Mouse (Mus musculus) A20 (cell line): ENCODE results near the gene Bicc1.

Experiments
- DNase-seq: peaks from one replicate; pipeline ENCODE4 v3.0.0-alpha.2; 2011; ENCODE audit warnings: low read depth, low spot score

The Bicc1 gene

DNA sequence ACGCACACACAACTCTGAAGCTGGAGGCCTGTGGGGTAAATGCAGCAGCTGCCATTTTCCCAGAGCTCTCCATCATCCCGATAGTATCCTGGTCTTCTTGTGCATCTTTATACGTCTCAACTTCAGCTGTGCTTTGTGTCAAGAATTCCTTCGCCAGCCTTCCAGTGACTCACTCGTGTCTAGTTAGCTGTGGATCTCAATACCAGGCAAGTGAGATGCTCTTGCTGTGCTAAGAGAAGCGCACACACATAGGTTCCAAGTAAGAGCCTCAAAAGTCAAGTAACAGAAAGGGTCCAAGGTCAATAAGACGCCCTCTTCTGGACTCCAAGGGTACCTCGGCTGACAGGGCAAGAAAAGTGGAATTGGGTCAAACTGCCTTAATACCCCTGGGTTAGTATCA, 37.0 kb downstream of the Bicc1 start:
- DNase-seq, result no peak

DNA sequence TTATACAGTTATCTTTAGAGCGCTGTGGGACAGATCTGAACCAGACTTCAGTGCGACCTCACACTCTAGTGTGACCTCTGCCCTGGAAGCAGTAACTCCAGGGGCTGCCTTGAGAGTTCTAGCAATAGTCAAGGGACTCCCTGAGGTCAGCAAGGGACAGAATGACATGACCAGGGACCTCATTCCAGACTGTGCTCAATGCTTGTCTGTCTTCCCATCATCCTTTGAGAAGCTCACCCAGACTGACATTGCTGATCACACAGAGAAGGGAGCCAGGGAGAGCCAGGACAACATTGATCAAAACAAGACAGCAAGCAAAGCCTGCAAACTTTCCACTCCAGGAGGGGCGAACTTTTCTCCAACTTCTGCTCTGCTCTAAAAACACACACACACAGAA, 38.7 kb downstream of the Bicc1 start:
- no peak for DNase-seq

DNA sequence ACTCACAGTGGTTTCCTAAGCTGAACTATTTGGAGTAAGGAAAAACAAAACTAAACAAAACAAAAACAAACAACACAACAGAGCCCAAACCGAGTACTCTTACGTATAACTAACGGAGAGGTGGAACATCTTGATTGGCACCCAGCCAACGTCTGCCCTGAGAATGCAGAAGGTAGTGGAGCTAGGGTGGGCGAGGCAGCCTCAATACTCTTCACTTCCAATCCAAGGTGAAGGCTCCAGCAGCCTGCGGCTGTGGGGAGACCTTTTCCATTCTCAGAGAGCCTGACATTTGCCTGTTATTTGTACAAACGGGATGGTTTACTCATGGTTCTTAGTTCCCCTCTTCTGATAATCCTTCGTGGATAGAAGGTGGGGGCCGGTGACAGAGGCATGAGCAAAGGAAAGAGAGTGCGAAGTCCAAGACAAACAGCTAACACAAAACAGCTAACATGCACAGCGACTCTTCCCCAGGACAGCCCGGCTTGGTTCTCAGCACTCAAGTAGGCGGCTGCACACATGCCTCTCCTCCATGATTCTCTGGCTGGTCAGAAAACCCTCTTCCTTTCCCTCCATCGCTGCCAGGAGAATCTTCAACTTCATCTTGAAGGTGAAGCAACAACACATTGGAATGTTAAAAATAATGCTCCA, 39.3 kb downstream of the Bicc1 start:
- DNase-seq, result no peak

DNA sequence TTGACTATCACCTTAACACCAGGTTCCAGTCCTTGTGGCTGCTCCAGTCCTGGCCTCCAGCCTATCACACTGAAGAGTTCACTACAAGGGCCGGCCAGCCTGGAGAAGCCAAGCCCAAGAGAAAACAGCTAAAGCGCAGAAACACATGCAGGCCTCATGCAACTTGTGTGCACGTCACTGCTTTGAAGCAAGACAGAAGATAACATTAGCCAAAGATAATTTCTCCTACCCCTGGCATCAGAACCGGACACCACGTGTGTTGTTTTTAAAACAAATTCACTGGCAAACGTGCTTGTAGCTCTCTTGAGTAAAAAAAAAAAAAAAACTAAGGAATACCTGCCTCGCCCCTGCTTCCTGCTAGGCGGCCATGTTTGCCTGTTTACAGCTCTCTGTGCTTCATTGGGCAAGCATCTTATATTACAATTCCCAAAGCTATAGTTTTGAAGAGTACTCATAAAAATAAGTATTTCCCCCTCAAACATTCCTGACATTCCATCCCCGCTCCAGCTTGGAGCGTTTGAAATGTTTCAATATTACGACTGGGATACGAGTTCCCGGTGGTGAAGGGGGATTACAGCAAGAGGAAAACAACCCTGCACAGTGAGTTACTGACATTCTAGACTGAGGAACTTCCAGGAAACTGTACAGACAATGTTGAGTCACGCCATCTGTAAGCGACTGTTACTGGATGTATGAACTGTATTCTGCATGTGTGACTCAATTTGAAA, 40.2 kb downstream of the Bicc1 start:
- DNase-seq, result no peak

DNA sequence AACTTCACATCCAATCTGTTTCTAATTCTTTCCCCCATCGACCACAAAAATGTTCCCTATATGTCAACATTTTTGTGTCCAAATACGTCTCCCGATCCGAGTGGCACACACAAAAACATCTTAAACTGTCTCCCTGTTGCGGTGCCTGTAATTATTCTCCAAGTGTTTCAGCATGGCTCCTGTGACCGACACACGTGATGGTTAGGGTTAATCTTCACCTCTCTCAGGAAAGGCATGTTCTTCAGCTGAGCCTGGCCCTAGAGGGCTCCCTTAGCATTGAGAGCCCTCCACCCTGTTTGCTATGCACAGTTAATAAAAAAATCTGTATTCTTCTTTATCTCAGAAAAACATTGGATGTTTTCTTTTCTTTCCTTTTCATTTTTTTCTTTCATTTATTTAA, 41.7 kb downstream of the Bicc1 start:
- DNase-seq, result no peak

DNA sequence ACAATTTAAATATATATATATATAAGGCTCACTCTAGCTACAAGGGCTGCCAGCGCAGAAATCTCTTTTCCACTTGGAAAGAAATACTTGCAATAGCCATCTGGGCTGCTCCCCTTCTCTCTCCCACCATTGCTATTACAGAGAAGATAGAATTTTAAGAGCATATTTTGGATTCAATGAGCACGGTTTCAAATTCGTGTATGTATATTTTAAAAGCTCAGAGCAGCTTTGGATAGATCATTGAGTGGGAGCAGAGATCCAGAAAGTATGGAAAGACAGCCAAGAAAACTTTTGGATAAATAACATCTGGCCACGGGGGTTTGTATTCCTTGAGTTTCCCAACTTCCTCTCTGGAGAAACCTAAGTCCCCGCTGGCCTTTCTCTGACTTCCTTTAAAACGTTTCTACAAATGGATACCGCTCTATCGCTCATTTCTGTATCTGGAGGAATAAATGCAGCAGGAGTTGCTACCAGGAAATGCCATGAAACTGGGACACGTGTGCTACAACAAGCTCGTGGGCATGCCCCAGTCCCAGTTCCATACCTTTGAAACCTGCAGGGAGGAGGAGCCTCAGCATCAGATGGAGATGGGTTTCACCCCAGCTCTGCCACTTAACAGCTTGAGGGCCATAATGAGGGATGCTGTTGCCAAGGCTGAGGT, 45.1 kb downstream of the Bicc1 start:
- DNase-seq, result no peak

DNA sequence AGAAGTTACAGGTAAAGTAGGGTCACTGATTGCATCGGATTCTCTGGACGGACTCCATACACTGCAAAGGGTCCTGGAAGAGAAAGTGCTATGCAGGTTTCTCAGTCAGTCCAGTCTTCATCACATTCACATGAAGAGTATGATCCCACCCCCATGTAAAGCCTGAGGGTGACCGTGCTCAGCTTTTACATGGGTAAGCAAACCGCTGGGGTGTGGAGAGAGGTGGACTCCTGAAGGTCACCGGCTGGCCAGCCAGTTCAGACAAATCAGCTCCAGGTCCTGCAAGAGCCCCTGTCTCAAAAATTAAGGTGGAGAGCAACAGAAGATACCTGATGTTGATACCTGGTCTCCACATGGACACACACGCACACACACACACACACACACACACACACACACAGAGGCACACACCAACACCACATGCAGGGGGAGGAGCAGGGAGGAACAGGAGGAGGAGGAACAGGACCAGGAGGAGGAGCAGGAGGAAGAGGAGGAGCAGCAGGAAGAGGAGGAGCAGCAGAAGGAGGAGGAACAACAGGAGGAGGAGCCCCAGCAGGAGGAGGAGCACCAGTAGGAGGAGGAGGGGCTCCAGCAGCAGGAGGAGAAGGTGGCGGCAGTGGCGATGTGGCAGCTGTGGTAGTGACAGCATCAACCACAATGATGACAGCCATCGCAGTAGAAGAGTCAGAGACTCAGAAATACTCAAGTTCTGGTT, 52.9 kb downstream of the Bicc1 start:
- no peak for DNase-seq

DNA sequence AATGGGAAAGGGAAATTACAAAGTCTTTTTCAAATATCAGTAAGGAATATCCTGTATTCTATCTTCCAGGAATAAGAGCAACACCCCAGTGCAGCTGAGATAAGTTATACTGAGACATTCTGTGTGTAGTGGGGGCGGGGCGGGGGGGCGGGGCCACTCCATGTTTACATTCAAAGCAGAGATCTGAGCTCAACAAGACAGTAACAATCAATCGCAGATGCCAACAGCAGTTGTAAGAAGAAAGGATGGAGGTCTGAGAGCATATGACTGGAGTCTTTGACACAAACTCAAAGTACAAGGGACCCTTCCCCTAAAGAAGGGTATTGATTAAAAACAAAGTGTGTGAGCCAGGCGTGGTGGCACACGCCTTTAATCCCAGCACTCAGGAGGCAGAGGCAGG, 54.7 kb downstream of the Bicc1 start:
- DNase-seq, result no peak

DNA sequence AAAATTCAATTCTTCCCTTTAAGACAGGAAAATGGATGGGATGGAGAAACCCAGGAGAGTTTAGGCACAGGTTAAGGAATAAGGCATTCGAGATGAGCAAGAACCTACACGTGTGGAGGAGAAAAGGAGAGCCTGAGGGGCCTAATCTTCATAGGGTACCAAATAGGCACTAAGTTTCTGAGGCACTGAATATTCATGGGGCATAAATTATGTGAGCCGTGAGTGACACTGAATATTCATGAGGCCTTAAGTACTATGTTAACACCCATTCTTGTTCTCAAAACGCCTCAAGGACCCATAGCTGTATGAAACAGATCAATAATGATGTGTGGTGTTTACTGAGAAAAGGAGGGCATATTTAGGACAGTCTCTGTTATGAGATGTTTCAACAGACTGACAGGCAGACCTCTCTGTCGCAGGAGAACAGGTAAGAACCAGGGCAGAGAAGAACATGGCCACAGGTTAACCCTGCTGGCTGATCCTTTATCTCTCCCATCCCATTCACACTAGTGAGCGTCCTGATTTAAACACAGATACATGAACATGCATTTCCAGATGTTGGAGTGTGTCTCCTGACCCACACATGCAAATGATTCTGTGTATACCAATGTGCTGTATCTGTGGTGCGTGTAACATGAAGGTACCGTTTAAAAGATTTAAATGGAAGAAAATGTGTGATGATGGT, 58.5 kb downstream of the Bicc1 start:
- DNase-seq, result no peak

DNA sequence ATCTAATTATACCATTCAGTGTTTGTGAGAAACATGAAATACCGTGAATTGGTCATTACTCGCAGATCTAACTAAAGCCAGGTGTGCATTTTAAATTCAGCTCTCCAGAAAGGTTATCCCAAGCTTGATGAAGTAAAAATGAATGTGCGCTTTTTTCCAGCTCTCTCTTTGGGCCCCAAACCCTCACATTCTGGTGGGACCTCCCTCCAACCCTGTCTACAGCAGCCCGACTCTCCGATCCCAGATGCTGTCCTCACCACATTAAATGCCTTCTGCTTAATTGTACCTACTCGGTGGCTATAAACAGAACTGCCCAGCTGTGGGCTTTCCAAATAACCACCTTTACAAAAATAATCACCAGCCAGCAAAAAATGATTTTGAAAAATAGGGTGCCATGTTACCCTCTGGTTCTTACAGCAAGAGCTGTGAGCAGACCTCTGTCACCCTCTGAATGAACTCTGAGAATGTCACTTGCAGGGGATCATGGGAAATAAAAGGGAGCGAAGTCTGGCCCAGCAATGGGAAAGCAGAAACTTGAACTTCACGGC, 64.7 kb downstream of the Bicc1 start:
- no peak for DNase-seq

DNA sequence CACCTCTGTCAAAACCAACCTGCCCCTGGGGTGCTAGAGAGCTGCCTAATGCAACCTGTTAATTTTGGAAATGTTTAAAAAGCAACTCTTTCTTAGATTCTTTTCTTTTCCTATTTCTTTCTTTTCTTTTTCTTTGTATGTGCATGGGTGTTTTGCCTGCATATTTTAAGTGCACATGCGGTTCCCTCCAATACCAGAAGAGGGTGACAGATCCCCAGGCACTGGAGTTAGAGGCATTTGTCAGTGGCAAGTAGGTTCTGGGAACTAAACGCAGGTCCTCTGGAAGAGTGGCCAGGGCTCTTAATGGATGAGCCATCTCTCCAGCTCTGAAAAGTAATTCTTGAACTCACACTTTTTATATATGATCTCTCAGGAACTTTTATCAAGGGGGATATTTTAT, 66.2 kb downstream of the Bicc1 start:
- no peak for DNase-seq

DNA sequence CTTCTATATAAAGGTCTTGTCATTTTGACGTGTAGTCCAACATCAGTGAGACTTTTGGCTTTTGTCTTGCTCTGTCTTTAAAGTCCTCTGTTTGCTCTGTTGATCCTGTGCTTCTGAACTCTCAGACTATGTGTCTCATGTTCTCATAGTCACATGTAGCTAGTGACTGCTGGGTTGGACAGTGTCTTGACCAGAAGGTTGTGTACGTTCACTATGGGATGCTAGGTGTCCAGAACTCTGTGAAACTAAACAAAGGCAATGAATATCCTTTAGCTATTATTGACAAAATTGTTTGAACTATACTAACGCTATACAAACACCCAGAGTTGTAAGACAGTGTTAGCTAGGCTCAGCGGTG, 72.2 kb downstream of the Bicc1 start:
- no peak for DNase-seq

DNA sequence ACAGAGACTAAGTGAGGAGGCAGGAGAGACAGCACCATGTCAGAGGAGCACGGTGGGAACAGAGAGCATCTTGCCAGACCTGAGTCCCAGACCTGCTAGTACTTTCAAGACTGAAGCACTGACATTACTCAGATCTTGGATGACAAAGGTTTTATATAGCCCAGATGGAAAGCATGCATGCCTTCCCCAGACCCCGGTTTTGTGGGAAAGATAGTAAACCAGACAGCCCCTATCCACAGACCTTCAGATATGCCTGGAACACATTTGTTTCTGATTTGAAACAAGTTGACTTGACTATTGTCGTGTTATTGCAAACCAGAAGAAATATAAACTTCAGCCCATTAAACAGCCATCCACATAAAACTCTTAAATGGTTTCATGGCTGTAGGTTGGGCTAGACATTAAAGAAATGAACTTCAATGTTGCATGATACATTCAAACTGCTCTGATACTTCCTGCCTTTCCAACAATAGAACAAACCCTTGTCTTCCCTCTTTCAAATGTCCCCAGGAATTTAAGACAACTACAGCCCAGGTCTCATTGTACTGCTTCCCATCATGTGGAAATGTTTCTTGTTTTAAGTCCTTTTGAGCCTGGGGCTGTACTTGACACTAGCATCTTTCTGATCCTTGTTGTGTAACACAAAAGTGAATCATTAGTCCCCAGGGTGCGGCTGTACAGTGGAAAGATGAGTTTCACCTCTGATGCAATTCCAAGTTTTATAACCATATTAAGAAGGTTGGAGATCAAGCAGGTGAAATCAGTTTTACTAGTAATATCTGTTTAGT, 72.7 kb downstream of the Bicc1 start:
- DNase-seq, result no peak

DNA sequence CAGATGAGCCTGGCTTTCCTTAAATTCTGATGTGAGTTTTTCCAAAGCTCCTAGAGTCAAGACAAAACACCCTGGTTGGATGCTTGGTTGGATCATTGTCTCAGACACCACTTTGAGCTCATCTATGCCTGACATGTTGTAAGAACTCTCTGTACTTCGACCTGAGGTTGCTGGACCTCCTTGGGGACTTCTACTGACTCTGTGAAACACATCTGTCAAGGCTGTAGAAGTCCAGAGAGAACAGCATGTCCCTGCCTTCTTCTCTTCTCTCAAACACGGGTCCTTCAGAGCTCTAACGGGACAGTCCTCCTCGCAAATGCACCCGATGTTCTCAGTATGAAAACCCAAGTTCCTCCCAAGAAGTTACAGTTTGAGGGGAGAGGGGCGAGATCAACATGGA, 76.5 kb downstream of the Bicc1 start:
- no peak for DNase-seq

DNA sequence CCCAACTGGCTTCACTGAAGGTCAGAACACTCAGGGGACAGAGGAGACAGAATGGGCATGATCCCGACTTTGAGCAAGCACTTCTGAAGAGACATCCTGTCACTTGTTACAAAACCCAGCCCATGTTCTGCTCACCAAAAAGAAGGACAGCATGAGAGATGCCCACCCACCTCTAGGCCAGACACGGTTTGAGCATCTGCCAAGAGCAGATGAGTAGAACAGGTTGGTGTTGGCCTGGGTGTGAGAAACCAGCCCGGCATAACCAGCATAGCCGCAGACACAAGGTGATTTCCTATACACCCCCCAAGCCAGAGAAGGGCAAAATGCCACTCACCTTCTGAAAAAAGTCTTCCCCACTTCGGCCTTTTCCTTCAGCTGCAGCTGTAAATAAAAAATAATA, 80.6 kb downstream of the Bicc1 start:
- DNase-seq, result no peak

DNA sequence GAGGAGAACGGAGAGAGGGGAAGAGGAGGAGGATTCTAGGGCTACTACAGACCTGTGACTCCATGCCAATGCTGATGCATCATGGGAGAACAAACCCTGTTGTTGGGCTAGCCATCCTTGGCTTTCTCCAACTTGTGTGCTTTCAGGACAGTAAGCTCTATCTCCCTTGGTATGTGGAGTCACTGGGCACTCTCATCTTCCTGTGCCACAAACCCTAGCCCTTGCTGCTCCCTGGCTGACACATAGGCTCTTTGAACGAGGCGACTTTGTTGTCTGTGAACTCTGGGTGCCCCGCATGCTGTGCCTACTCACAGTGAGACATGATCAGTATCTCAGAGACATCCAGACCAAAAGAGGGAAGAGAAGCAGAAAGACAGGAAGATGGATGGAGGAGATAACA, 94.5 kb downstream of the Bicc1 start:
- DNase-seq, result no peak

DNA sequence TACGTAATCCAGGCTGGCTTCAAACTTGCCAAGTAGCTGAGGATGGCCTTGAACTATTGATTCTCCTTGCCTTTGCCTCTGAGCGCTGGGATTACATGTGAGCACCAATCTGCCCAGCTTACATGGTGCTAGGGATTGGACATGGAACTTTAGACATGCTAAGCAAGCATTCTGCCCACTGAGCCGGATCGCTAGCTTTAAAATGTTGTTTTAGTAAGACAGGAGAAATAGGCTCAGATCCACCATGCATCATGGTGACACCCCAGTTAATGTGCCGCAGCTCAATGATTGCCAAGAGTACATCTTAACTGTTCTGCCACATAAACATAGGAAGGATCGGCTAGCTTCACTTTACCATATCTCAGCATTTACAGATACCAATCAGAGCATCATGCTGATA, 94.9 kb downstream of the Bicc1 start:
- no peak for DNase-seq

DNA sequence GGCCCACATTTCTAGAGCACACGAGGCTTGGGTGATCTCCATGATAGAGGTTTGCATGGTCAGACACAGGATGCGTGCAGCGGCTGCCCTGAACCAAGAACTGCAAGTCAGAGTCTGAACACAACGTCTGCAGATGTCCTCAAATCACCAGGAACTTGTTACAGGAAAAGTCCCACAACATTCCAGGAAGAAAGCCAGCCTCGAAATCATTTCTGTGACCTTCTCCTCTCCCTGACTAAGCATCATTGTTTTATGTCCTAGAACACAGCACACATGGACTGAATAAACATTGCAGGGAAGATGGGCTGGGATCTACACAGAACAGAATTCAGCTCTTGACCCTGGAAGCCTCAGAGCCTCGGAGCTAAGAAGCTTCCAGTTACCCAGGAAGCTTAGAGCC, 97.3 kb downstream of the Bicc1 start:
- no peak for DNase-seq

DNA sequence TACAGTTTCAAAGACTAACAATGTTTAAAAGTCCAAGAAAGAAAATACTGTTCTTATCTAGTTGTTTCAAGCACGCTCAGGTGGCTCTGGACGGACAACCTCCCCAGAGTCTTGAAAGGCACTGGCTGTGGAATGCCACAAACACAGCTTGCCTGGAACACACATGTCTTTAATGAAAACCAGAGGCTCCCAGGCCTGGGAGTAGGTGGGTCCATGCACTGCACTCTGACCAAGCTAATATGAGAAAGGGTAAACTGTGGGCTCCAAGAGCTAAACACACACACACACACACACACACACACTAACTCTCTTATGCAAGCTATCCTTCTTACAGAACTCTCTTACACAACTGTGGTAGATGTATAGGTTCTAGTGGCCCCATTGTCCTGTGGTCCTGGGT, 99.2 kb downstream of the Bicc1 start:
- no peak for DNase-seq

DNA sequence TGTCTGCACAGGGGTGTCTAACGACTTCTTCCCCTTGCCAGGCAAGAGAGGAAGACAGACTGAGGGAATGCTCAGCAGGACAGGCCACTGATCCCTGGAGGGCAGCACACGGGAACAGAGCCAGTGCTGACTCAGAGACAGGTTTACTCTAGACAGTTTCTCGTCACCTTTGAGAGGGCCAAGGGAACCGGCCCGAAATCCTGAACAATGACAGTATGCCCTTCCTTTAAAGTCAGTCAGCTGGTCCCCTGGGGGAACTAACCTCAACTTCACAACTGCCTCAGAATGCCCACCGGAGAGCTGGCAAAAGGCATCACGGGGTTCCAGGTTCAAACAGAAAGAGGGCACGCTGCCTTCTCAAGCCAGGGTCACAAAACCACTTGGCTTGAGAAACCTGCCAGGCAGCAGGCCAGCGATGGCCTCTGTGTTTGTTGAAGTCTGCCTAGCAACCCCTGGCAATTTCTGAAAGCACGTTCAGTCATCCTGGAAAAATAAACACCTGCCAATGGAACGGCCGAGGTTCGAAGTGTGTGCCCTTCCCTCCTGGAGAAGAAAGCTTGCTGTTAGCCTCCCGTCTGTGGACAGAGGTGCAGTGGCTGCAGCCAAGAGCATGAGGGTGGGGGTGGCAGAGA, 100.8 kb downstream of the Bicc1 start:
- no peak for DNase-seq
